Mouse (Mus musculus): Measurements from ENCODE around the gene Rps13.

Gene Rps13

DNA sequence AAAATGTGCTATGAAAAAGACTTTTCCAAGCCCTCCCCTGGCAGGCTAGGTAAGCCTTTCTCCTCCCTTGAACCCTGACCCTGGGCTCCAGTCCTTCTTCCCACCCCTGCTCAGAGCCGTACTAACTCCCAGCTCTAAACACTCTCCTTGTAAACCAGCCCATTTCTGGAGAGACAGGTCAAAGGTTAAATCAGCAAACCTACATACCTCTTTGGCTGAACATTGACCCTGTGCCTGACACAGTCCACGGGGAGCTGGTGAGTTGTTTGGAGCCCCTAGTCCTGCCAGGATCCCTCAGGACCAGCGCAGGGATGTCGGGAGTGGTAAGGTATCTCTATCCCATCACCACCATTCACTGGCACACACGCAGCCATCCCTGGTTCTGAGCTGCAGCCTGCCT, 41.6 kb downstream of the Rps13 start:
- DNase-seq (ENCODE audit: low read depth, low spot score), result no peak

DNA sequence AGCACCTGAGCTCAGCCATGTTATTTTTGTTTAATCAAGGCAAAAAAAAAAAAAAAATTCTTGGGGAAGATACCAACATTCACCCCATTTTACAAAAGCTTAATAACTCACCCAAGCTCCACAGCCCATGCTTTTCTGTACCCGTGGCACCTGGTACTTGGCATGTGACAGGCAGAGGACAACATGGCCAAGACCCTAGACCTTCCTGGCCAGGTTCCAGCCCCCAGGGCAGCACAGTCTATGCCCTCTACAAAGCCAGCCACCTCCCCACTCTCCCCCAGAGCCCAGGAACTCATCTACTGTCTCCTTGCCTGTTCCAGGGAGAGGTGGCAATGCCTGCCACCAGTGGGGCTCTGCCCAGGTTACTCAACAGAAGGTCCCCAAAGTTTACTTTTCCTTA, 43.4 kb downstream of the Rps13 start:
- no peak for DNase-seq (ENCODE audit: low read depth, low spot score)

- no peak for DNase-seq (ENCODE audit: low read depth, low spot score)
These were observed 45.0 kb downstream of the Rps13 start for GRCm38 (mm10) chr7:116288996-116289395.

DNA sequence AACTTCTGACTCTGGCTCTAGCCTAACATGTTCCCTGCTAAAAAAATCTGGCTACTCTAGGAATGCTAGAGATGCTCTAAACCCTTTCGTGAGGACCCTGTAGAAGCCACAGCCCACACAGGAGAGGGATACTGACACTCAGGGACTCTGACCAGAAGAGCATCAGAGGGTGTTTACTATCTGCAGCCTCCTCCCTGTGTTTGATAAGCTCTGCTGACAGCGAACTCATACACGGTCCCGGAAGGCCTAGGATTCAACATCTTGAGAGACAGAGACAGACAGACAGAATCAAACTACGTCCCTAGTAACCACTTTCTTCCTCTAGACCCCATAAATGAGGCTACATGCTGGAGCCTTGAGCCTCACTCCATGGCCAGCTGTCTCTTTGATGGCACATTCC, 46.0 kb downstream of the Rps13 start:
- no peak for DNase-seq (ENCODE audit: low read depth, low spot score)

DNA sequence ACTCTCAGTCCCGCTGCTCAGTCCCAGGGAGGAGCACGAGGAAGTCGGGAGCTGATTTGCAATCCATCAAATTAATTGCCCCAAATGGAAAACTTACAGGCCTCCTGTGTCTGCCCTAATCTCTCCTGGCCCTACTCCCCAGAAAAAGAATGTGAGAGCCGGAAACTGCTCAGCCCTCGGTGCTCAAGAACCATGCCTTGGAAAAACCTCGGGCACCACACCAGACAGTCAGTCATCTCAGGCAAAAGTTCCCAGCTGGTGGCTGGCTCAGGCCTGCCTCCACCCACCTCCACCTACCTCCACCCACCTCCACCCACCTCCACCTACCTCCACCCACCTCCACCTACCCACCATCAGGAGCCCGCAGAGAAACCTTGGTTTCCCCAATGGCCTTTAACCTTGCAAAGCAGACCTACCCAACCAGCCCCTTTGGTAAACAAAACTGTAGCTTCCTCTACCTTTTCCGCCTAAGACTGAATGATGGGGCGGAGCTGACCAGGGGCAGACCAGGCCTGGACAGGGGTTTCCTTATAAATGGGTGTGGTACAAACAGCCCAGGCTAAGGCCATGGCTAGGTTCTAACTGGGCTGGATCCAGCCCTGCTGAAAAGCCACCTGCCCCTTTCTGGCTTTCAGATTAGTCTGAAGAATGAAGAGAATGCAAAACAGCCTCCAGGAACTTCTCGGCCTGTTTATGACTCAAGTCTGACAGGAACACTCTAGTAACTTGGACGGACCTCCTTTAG, 47.2 kb downstream of the Rps13 start:
- DNase-seq (ENCODE audit: low read depth, low spot score), result no peak

DNA sequence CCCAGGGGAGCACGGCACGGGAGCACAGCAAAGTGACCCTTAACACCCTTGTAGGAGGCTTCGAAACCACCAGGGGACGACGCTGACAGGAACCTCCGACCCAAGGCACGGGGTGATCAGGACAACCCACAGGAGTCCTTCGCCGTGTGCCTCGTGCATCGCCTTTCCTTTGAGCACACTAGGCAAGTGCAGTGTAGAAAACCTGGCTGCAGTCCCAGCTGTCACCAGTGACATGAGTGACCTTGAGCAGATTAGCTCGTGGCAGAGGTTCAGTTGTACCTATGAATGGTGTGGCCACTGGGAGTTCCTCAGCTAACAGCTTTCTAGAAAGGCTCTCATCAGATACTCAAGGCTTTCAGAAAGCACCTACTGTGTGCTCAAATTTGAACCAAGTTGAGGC, 47.8 kb downstream of the Rps13 start:
- no peak for DNase-seq (ENCODE audit: low read depth, low spot score)

- no peak for DNase-seq (ENCODE audit: low read depth, low spot score)
These were observed 48.8 kb downstream of the Rps13 start for GRCm38 (mm10) chr7:116285216-116285615.

GRCm38 (mm10) chr7:116282755-116283154, 51.2 kb downstream of the Rps13 start:
- no peak for DNase-seq (ENCODE audit: low read depth, low spot score)
